In the genomic region with DNA sequence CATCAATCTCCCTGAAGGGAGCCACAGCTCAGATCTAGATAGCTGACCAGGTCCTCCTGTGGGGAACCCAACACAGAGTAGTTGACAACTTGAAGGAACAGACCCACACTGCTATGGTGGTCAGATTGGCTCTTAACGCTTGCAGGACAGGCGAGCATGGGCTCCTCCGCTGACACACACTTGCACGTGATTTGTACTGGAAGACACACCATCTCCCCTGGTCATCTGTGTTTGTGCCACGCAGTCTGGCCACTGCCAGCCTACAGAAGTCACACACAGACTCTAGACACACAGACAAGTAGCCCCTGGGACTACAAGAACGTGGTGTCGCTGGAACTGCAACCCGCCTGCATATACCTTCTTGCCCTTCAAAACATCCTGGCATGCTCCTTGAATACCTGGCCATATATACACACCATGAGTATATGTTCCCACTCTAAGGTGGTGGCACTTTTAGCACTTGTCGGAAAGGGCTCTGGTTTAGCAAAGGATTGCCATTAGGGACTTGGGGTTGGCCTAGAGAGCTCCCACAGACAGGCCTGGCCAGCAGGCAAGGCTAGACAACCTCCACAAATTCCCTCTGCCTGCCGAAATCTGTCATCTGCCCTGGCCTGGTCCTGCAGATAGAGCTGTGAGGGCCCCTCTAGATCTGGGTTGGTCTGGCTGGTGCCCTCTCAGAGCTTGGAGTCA, we compare ENCODE assay signal across 8 mouse cellular contexts. TPM values are rescaled to one million over a fixed set of nuclear protein-coding genes. Genes with fewer than 3 reads are reported as not detected.
DNase-seq lines count a peak whose midpoint lies in the region; ATAC-seq and TF ChIP-seq lines count a peak whose summit lies in the region.

No protein-coding gene starts in this region.

- no peak for DNase-seq in lung, postnatal 14 days
- DNase-seq in limb, embryonic 11.5 days (ENCODE audit: low spot score): peak; percentile 43
- DNase-seq in layer of hippocampus, adult 11-12 months (ENCODE audit: low spot score): no peak
- no peak for DNase-seq in lung, postnatal 10 days
- no peak for DNase-seq in spleen, adult 18-20 months

- H3K9ac ChIP-seq in lung, embryonic 16.5 days (ENCODE audit: low read length): peak overlapping the region; percentile 99
- peak overlapping the region; percentile 97 for H3K9ac ChIP-seq in embryonic facial prominence, embryonic 13.5 days
- H3K9ac ChIP-seq in limb, embryonic 11.5 days (ENCODE audit: low read length): peak overlapping the region; percentile 91

- no peaks in the 10 kb centered on the region for H3K27me3 ChIP-seq in lung, embryonic 16.5 days (ENCODE audit: control insufficient read depth, insufficient read depth, low read depth, low read length)
- H3K27me3 ChIP-seq in embryonic facial prominence, embryonic 13.5 days: peaks cover 78% of the 10 kb centered on the region
- H3K27me3 ChIP-seq in limb, embryonic 11.5 days (ENCODE audit: control insufficient read depth, insufficient read depth, low read length): peaks cover 83% of the 10 kb centered on the region
- no peaks in the 10 kb centered on the region for H3K27me3 ChIP-seq in small intestine, adult 2 months (ENCODE audit: control insufficient read depth, insufficient read depth, low read length)

- TF ChIP-seq POLR2A in small intestine, adult 2 months (IDR thresholded peaks at IDR 0.05; ENCODE audit: low read depth, low read length): no peak

- H3K4me1 ChIP-seq in lung, embryonic 16.5 days (replicated peaks; ENCODE audit: control insufficient read depth, insufficient read depth, low read length): peaks cover 54% of the 10 kb centered on the region
- H3K4me1 ChIP-seq in embryonic facial prominence, embryonic 13.5 days: peaks cover 63% of the 10 kb centered on the region
- H3K4me1 ChIP-seq in limb, embryonic 11.5 days (ENCODE audit: control insufficient read depth, insufficient read depth, low read length): peaks cover 19% of the 10 kb centered on the region
- peaks cover 7% of the 10 kb centered on the region for H3K4me1 ChIP-seq in small intestine, adult 2 months (ENCODE audit: control insufficient read depth, insufficient read depth, insufficient read length, low read length)

- TF ChIP-seq CTCF in small intestine, adult 2 months (IDR thresholded peaks at IDR 0.05; ENCODE audit: extremely low read depth, insufficient read length, insufficient replicate concordance, low read depth, low read length): no peak

- peak overlapping the region; percentile 90 for H3K4me2 ChIP-seq in lung, embryonic 16.5 days (ENCODE audit: low read depth, low read length)
- peak overlapping the region; percentile 83 for H3K4me2 ChIP-seq in embryonic facial prominence, embryonic 13.5 days
- peak overlapping the region; percentile 93 for H3K4me2 ChIP-seq in limb, embryonic 11.5 days (ENCODE audit: low read depth, severe bottlenecking)

- no peak for ATAC-seq in lung, embryonic 16.5 days (ENCODE audit: low read depth)
- no peak for ATAC-seq in embryonic facial prominence, embryonic 13.5 days (ENCODE audit: insufficient number of reproducible peaks, insufficient read depth, low FRiP score, low TSS enrichment, low read depth)
- no peak for ATAC-seq in limb, embryonic 11.5 days (ENCODE audit: insufficient number of reproducible peaks, low FRiP score, low TSS enrichment, low read depth)

- H3K4me3 ChIP-seq in lung, embryonic 16.5 days (ENCODE audit: low read length): peak overlapping the region; percentile 90
- H3K4me3 ChIP-seq in embryonic facial prominence, embryonic 13.5 days: peak overlapping the region; percentile 98
- H3K4me3 ChIP-seq in limb, embryonic 11.5 days (ENCODE audit: low read depth, low read length): peak overlapping the region; percentile 63
- H3K4me3 ChIP-seq in small intestine, adult 2 months (ENCODE audit: low read depth, low read length): peak overlapping the region; percentile 76

- peaks cover 4% of the 10 kb centered on the region; the same call in 1 of the 2 replicates for H3K36me3 ChIP-seq in lung, embryonic 16.5 days (ENCODE audit: control insufficient read depth, insufficient read depth, low read length)
- H3K36me3 ChIP-seq in embryonic facial prominence, embryonic 13.5 days: peaks cover 20% of the 10 kb centered on the region
- no peaks in the 10 kb centered on the region for H3K36me3 ChIP-seq in limb, embryonic 11.5 days (ENCODE audit: control insufficient read depth, insufficient read depth, low read length)
- H3K36me3 ChIP-seq in small intestine, adult 2 months (ENCODE audit: control insufficient read depth, insufficient read depth, low read length): no peaks in the 10 kb centered on the region

- no peaks in the 10 kb centered on the region for H3K9me3 ChIP-seq in lung, embryonic 16.5 days (ENCODE audit: control insufficient read depth, low read length)
- no peaks in the 10 kb centered on the region for H3K9me3 ChIP-seq in embryonic facial prominence, embryonic 13.5 days
- no peaks in the 10 kb centered on the region for H3K9me3 ChIP-seq in limb, embryonic 11.5 days (ENCODE audit: control insufficient read depth, low read length)

- peak overlapping the region; percentile 94 for H3K27ac ChIP-seq in lung, embryonic 16.5 days (ENCODE audit: low read length)
- peak overlapping the region; percentile 92; the same call in 1 of the 2 replicates for H3K27ac ChIP-seq in embryonic facial prominence, embryonic 13.5 days
- H3K27ac ChIP-seq in limb, embryonic 11.5 days (replicated peaks; ENCODE audit: low read depth, low read length): no peak overlapping the region
- H3K27ac ChIP-seq in small intestine, adult 2 months (ENCODE audit: insufficient read depth, low read depth, low read length): no peak overlapping the region

- WGBS in lung, embryonic 16.5 days: 59% methylated on average over 10 of the region's 10 CpGs
- 44% methylated on average over 10 of the region's 10 CpGs for WGBS in embryonic facial prominence, embryonic 13.5 days
- WGBS in limb, embryonic 11.5 days: 34% methylated on average over 10 of the region's 10 CpGs
- 80% methylated on average over 10 of the region's 10 CpGs for WGBS in small intestine, adult 2 months

RNA-seq across cellular contexts. Expression of gene Nfix, which starts 1.6 kb away (rescaled TPM):
- polyA plus RNA-seq in lung, embryonic 16.5 days (2015; fragmentation: Nextera tagmentation; extraction: Ambion mirVana): 43.9 and 44.6 TPM in 2 replicates
- polyA plus RNA-seq in embryonic facial prominence, embryonic 13.5 days (2015; fragmentation: Nextera tagmentation; extraction: Ambion mirVana): 37.0 and 42.9 TPM in 2 replicates
- polyA plus RNA-seq in limb, embryonic 11.5 days (2014; fragmentation: Nextera tagmentation; extraction: Ambion mirVana): 4.6 TPM in 2 replicates
- 22.3 and 26.1 TPM in 2 replicates for polyA plus RNA-seq in small intestine, adult 2 months (2012; rRNA removed)

RNA-seq across cellular contexts. Expression of gene Dand5, which starts 24.0 kb away (rescaled TPM):
- polyA plus RNA-seq in lung, embryonic 16.5 days (2015; fragmentation: Nextera tagmentation; extraction: Ambion mirVana): 6.3 and 6.5 TPM in 2 replicates
- 7.0 TPM in 2 replicates for polyA plus RNA-seq in embryonic facial prominence, embryonic 13.5 days (2015; fragmentation: Nextera tagmentation; extraction: Ambion mirVana)
- 3.6 and 3.9 TPM in 2 replicates for polyA plus RNA-seq in limb, embryonic 11.5 days (2014; fragmentation: Nextera tagmentation; extraction: Ambion mirVana)
- 0.98 and 2.1 TPM in 2 replicates for polyA plus RNA-seq in small intestine, adult 2 months (2012; rRNA removed)

RNA-seq across cellular contexts. Expression of gene Gadd45gip1, which starts 32.7 kb away (rescaled TPM):
- polyA plus RNA-seq in lung, embryonic 16.5 days (2015; fragmentation: Nextera tagmentation; extraction: Ambion mirVana): 38.6 and 43.0 TPM in 2 replicates
- 45.6 and 48.2 TPM in 2 replicates for polyA plus RNA-seq in embryonic facial prominence, embryonic 13.5 days (2015; fragmentation: Nextera tagmentation; extraction: Ambion mirVana)
- polyA plus RNA-seq in limb, embryonic 11.5 days (2014; fragmentation: Nextera tagmentation; extraction: Ambion mirVana): 45.0 and 46.7 TPM in 2 replicates
- polyA plus RNA-seq in small intestine, adult 2 months (2012; rRNA removed): 50.5 and 64.1 TPM in 2 replicates

RNA-seq across cellular contexts. Expression of gene Rad23a, which starts 41.9 kb away (rescaled TPM):
- 110 and 120 TPM in 2 replicates for polyA plus RNA-seq in lung, embryonic 16.5 days (2015; fragmentation: Nextera tagmentation; extraction: Ambion mirVana)
- 97.1 and 100 TPM in 2 replicates for polyA plus RNA-seq in embryonic facial prominence, embryonic 13.5 days (2015; fragmentation: Nextera tagmentation; extraction: Ambion mirVana)
- 93.1 and 93.4 TPM in 2 replicates for polyA plus RNA-seq in limb, embryonic 11.5 days (2014; fragmentation: Nextera tagmentation; extraction: Ambion mirVana)
- polyA plus RNA-seq in small intestine, adult 2 months (2012; rRNA removed): 26.4 and 47.5 TPM in 2 replicates

RNA-seq across cellular contexts. Expression of gene Calr, which starts 48.1 kb away (rescaled TPM):
- polyA plus RNA-seq in lung, embryonic 16.5 days (2015; fragmentation: Nextera tagmentation; extraction: Ambion mirVana): 980 and 996 TPM in 2 replicates
- polyA plus RNA-seq in embryonic facial prominence, embryonic 13.5 days (2015; fragmentation: Nextera tagmentation; extraction: Ambion mirVana): 959 and 1,012 TPM in 2 replicates
- polyA plus RNA-seq in limb, embryonic 11.5 days (2014; fragmentation: Nextera tagmentation; extraction: Ambion mirVana): 854 and 918 TPM in 2 replicates
- 82.6 and 120 TPM in 2 replicates for polyA plus RNA-seq in small intestine, adult 2 months (2012; rRNA removed)

Comparison
In these comparisons a context has a peak if more than half of its experiments do, and no peak if none do; other contexts are left out.
1. H3K27ac ChIP-seq: peak in lung, embryonic 16.5 days (single experiment) and embryonic facial prominence, embryonic 13.5 days (single experiment); none in limb, embryonic 11.5 days (single experiment) and small intestine, adult 2 months (single experiment).
2. Peak in every context shown above with its lines, with median percentiles within 50 percentile points of each other: H3K4me2 ChIP-seq, H3K4me3 ChIP-seq and H3K9ac ChIP-seq.